Mouse (Mus musculus) testis, adult 2 months (tissue): Measurements from ENCODE around the gene Heg1. TPM values are rescaled to one million over a fixed set of nuclear protein-coding genes. Genes with fewer than 3 reads are reported as not detected.

Experiments
- H3K27ac ChIP-seq: fragments of 200-500 bp; 2 replicates; pipeline ENCODE4 v1.5.1; 2012; ENCODE audit warnings: low read depth, low read length; ENCODE audit not compliant: control insufficient read depth, insufficient read depth
- H3K27me3 ChIP-seq: fragments of 200-500 bp; 2 replicates; pipeline ENCODE4 v1.6.1; 2012; ENCODE audit warnings: mild to moderate bottlenecking, low read length, moderate library complexity; ENCODE audit not compliant: control insufficient read depth, insufficient read depth
- H3K36me3 ChIP-seq: fragments of 200-500 bp; 2 replicates; pipeline ENCODE4 v1.6.1; 2012; ENCODE audit warnings: mild to moderate bottlenecking, low read length; ENCODE audit not compliant: control insufficient read depth, insufficient read depth
- H3K4me1 ChIP-seq: fragments of 200-500 bp; 2 replicates; pipeline ENCODE4 v1.6.1; 2012; ENCODE audit warnings: low read length; ENCODE audit not compliant: control insufficient read depth, insufficient read depth
- H3K4me3 ChIP-seq: fragments of 200-500 bp; 2 replicates; pipeline ENCODE4 v1.5.1; 2012; ENCODE audit warnings: low read depth, mild to moderate bottlenecking, low read length, moderate library complexity, mixed read lengths; ENCODE audit not compliant: control insufficient read depth
- CTCF ChIP-seq: fragments of 200-500 bp; IDR thresholded peaks from 2 replicates; pipeline ENCODE4 v1.5.1; 2012; ENCODE audit warnings: low read depth, mild to moderate bottlenecking, inconsistent platforms, low read length, moderate library complexity; ENCODE audit not compliant: control insufficient read depth, insufficient read depth, insufficient replicate concordance
- POLR2A ChIP-seq: fragments of 200-500 bp; IDR thresholded peaks from 2 replicates; pipeline ENCODE4 v1.6.1; 2012; ENCODE audit warnings: low read depth, mild to moderate bottlenecking, inconsistent platforms, low read length, moderate library complexity; ENCODE audit not compliant: control insufficient read depth
- polyA plus RNA-seq: library from polyadenylated mRNA; depleted of rRNA; stranded (reverse); fragments of >200 nt; gene quantifications from 2 replicates; pipeline ENCODE4 v1.2.3, GENCODE M21; 2012

Heg1 gene
- polyA plus RNA-seq, 1 experiment: 12.9 TPM

DNA sequence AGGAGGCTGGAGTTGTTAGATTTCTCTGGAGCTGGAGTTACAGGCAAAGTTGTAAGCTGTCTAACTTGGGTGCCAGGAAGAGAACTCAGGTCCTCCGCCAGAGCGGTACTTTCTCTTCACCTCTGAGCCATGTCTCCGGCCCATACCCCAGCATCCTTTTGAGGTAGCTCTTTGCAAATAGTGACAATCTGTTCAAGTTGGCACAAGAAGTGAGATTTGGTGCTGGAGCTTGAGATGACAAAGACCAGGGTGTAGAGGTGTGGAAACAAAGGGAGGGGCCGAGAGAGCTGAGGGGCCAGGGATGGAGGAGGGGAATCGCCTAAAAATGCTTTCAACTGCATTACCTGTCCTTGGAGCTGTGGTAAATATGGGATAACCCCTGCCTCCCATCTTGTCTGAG is 24.6 kb upstream of the Heg1 start:
- Histone ChIP-seq H3K4me3 (no peak overlapping the region), H3K27me3 (no peaks in the 10 kb centered on the region), H3K4me1 (no peaks in the 10 kb centered on the region), H3K27ac (no peak overlapping the region), H3K36me3 (no peaks in the 10 kb centered on the region)
- no peak for TF ChIP-seq POLR2A
- TF ChIP-seq CTCF: no peak

DNA sequence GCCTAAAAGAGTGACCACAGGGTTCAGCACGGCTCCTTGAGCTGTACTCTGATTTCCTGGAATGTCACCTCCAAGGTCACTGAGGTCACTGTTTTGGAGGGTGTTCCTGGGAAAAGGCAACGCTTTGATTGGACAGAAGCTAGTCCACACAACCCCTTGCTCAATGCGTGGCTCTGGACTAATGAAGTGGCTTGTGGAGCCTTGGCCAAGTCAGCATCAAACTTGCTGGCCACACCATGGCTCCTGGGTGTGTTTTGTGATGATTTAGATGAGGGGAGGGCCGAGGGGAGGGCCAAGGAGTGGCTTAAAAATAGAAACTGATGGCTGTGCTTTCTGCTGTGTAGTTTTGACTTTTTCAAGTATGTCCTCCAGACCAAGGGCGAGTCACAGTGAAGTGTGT is 24.0 kb upstream of the Heg1 start:
- Histone ChIP-seq H3K4me3 (no peak overlapping the region), H3K27ac (no peak overlapping the region), H3K4me1 (no peaks in the 10 kb centered on the region), H3K36me3 (no peaks in the 10 kb centered on the region), H3K27me3 (no peaks in the 10 kb centered on the region)
- TF ChIP-seq POLR2A (no peak), CTCF (no peak)

- no peaks in the 10 kb centered on the region for H3K4me1 ChIP-seq
- H3K4me3 ChIP-seq: no peak overlapping the region; the same call in 1 of the 2 replicates
- no peaks in the 10 kb centered on the region for H3K27me3 ChIP-seq
- no peaks in the 10 kb centered on the region for H3K36me3 ChIP-seq
- H3K27ac ChIP-seq: no peak overlapping the region
- TF ChIP-seq CTCF (no peak), POLR2A (no peak)
Measured at GRCm38 (mm10) chr16:33662841-33663240, 21.3 kb upstream of the Heg1 start.

- H3K4me1 ChIP-seq: no peaks in the 10 kb centered on the region
- H3K27ac ChIP-seq: no peak overlapping the region
- H3K36me3 ChIP-seq: no peaks in the 10 kb centered on the region
- H3K4me3 ChIP-seq: no peak overlapping the region
- H3K27me3 ChIP-seq: no peaks in the 10 kb centered on the region
- TF ChIP-seq CTCF (no peak), POLR2A (no peak)
Measured at GRCm38 (mm10) chr16:33666226-33666625, 17.9 kb upstream of the Heg1 start.

DNA sequence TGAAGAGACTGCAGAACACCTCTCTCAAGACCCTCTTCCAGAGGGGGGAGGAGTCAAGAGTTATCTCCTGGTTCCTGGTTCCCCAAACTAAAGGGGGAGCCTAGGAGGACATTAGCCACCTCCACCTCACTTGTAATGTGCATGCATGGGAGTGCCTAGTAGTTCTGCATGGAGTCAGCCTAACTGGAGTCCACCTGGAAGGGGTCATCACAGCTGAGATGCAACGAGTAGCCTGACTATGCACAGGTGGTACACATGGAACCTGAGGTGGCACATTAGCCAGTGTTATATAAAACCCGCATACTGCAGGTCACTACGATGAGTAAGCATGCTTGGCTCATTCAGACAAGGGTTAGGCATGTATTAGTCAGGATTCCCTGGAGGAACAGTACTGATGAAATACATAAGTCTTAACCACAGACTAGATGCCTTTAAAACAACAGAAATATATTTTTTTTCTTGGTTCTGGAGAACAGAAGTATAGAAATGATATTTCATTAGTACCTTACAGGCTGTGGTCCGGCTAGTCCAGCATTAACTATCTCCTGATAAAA is 17.1 kb upstream of the Heg1 start:
- Histone ChIP-seq H3K4me3 (no peak overlapping the region), H3K4me1 (no peaks in the 10 kb centered on the region), H3K36me3 (no peaks in the 10 kb centered on the region), H3K27ac (no peak overlapping the region), H3K27me3 (no peaks in the 10 kb centered on the region)
- no peak for TF ChIP-seq CTCF
- no peak for TF ChIP-seq POLR2A

- TF ChIP-seq POLR2A (no peak), CTCF (no peak)
- Histone ChIP-seq H3K4me3 (no peak overlapping the region), H3K27me3 (no peaks in the 10 kb centered on the region), H3K4me1 (no peaks in the 10 kb centered on the region), H3K36me3 (no peaks in the 10 kb centered on the region), H3K27ac (no peak overlapping the region)
Measured at GRCm38 (mm10) chr16:33668448-33668847, 15.7 kb upstream of the Heg1 start.

GRCm38 (mm10) chr16:33669072-33669471 is 15.1 kb upstream of the Heg1 start:
- no peaks in the 10 kb centered on the region for H3K4me1 ChIP-seq
- H3K27ac ChIP-seq: no peak overlapping the region
- no peaks in the 10 kb centered on the region for H3K27me3 ChIP-seq
- no peak for TF ChIP-seq POLR2A
- TF ChIP-seq CTCF: no peak
- H3K4me3 ChIP-seq: no peak overlapping the region
- no peaks in the 10 kb centered on the region for H3K36me3 ChIP-seq

GRCm38 (mm10) chr16:33670340-33670739 is 13.8 kb upstream of the Heg1 start:
- Histone ChIP-seq H3K4me3 (no peak overlapping the region), H3K27ac (0 out of 2 replicates have a peak overlapping the region, but pooled peaks have one; percentile 55)

GRCm38 (mm10) chr16:33670933-33671332 is 13.2 kb upstream of the Heg1 start:
- H3K36me3 ChIP-seq: no peaks in the 10 kb centered on the region
- no peaks in the 10 kb centered on the region; the same call in 1 of the 2 replicates for H3K4me1 ChIP-seq
- H3K4me3 ChIP-seq: no peak overlapping the region
- H3K27ac ChIP-seq: no peak overlapping the region
- no peak for TF ChIP-seq CTCF
- TF ChIP-seq POLR2A: no peak
- no peaks in the 10 kb centered on the region for H3K27me3 ChIP-seq

More at GRCm38 (mm10) chr16:33670340-33670739, 13.8 kb upstream of the Heg1 start:
- Histone ChIP-seq H3K4me1 (no peaks in the 10 kb centered on the region), H3K36me3 (no peaks in the 10 kb centered on the region), H3K27me3 (no peaks in the 10 kb centered on the region)
- no peak for TF ChIP-seq CTCF
- no peak for TF ChIP-seq POLR2A
